Mouse (Mus musculus) ES-E14 (cell line): ENCODE measurements around the gene Ccl25. TPM values are rescaled to one million over a fixed set of nuclear protein-coding genes. Genes with fewer than 3 reads are reported as not detected.
"Not testable (repeated sequence)": the region's sequence is repeated elsewhere in the genome, so short reads cannot be mapped to it uniquely, and the experiment has no call there.

Experiments
- DNase-seq: peaks from one replicate; pipeline ENCODE4 v3.0.0-alpha.2; 2013; ENCODE audit warnings: low read depth, low spot score
- H3K27ac ChIP-seq: 2 replicates; pipeline ENCODE4 v1.5.1; 2012; ENCODE audit warnings: low read depth, mild to moderate bottlenecking, low read length, moderate library complexity, mixed read lengths; ENCODE audit not compliant: poor library complexity, insufficient read depth, severe bottlenecking
- H3K36me3 ChIP-seq: 2 replicates; pipeline ENCODE4 v1.6.1; 2012; ENCODE audit warnings: mild to moderate bottlenecking, low read length, moderate library complexity, mixed read lengths; ENCODE audit not compliant: control insufficient read depth, poor library complexity, insufficient read depth, severe bottlenecking
- H3K4me1 ChIP-seq, 2 experiments: fragments of 150-350 bp in 1 of 2; sonication (generic) in 1 of 2; 2 replicates each; pipeline ENCODE4 v1.6.1; 2012; ENCODE audit warnings: low read length in 2 of 2, mild to moderate bottlenecking in 1 of 2, mixed read lengths in 1 of 2; ENCODE audit not compliant: control insufficient read depth in 2 of 2, insufficient read depth in 2 of 2, poor library complexity in 1 of 2
- H3K4me3 ChIP-seq, 2 experiments: fragments of 150-350 bp in 1 of 2; sonication (generic) in 1 of 2; 2 replicates each; pipeline ENCODE4 v1.5.1; 2012; ENCODE audit warnings: low read length in 2 of 2, low read depth in 1 of 2, mild to moderate bottlenecking in 1 of 2, mixed read lengths in 1 of 2; ENCODE audit not compliant: insufficient read depth in 1 of 2, poor library complexity in 1 of 2, severe bottlenecking in 1 of 2
- H3K9ac ChIP-seq: 2 replicates; pipeline ENCODE4 v1.6.1; 2012; ENCODE audit warnings: low read depth, mild to moderate bottlenecking, low read length, mixed read lengths; ENCODE audit not compliant: poor library complexity, insufficient read depth, severe bottlenecking
- H3K9me3 ChIP-seq: fragments of 150-350 bp; sonication (generic); 2 replicates; pipeline ENCODE4 v1.6.1; 2012; ENCODE audit warnings: low read depth, mild to moderate bottlenecking, low read length; ENCODE audit not compliant: control insufficient read depth, insufficient read depth
- CHD2 ChIP-seq: IDR thresholded peaks from 2 replicates; pipeline ENCODE4 v1.6.1; 2014; ENCODE audit warnings: mild to moderate bottlenecking, low read depth, low read length, inconsistent platforms
- HCFC1 ChIP-seq: IDR thresholded peaks from 2 replicates; pipeline ENCODE4 v1.6.1; 2012; ENCODE audit warnings: low read length, inconsistent platforms, borderline replicate concordance; ENCODE audit not compliant: insufficient read depth
- MAFK ChIP-seq: IDR thresholded peaks from 2 replicates; pipeline ENCODE4 v1.6.1; 2014; ENCODE audit warnings: mild to moderate bottlenecking, low read depth, low read length, inconsistent platforms; ENCODE audit not compliant: insufficient read depth
- ZC3H11A ChIP-seq: IDR thresholded peaks from 2 replicates; pipeline ENCODE4 v1.6.1; 2012; ENCODE audit warnings: low read depth, mild to moderate bottlenecking, inconsistent platforms, low read length, borderline replicate concordance
- ZNF384 ChIP-seq: IDR thresholded peaks from 2 replicates; pipeline ENCODE4 v1.6.1; 2012; ENCODE audit warnings: low read depth, low read length, inconsistent platforms
- in situ Hi-C, 2 experiments: fragments of 600-800 bp; cut with MboI; formaldehyde crosslinking; loops; one replicate each; pipeline ENCODE4 v1.15.1; 2025; ENCODE audit warnings: low sequenced_read_pairs in 2 of 2, inconsistent platforms in 1 of 2; ENCODE audit not compliant: unreplicated experiment in 2 of 2
- total RNA-seq: library from RNA; depleted of rRNA; stranded (reverse); fragments of 300-350 nt; gene quantifications from 2 replicates; pipeline ENCODE4 v1.2.3, GENCODE M21; 2012; rRNA removed

The Ccl25 gene
- total RNA-seq, 1 experiment = 17.6 TPM

- H3K4me1 ChIP-seq = no peaks in the 10 kb centered on the region
Observed at GRCm38 (mm10) chr8:4401442-4401841, 76.4 kb downstream of the Ccl25 start.

GRCm38 (mm10) chr8:4403960-4404879, 79.2 kb downstream of the Ccl25 start:
- Histone ChIP-seq H3K4me1 (no peaks in the 10 kb centered on the region), H3K9me3 (no peaks in the 10 kb centered on the region)

More at GRCm38 (mm10) chr8:4401442-4401841, 76.4 kb downstream of the Ccl25 start:
- Histone ChIP-seq H3K9me3 (no peaks in the 10 kb centered on the region), H3K4me3 (no peak overlapping the region), H3K36me3 (no peaks in the 10 kb centered on the region), H3K27ac (no peak overlapping the region), H3K9ac (no peak overlapping the region)
- in situ Hi-C loops = no loop called here
- no peak for DNase-seq
- TF ChIP-seq CHD2 = no peak
- no peak for TF ChIP-seq MAFK
- no peak for TF ChIP-seq ZC3H11A
- no peak for TF ChIP-seq HCFC1

GRCm38 (mm10) chr8:4404880-4405261, 79.9 kb downstream of the Ccl25 start:
- in situ Hi-C loops = no loop called here
- Histone ChIP-seq H3K9me3 (no peaks in the 10 kb centered on the region), H3K9ac (peak overlapping the region; percentile 9; the same call in 1 of the 2 replicates), H3K4me1 (no peaks in the 10 kb centered on the region), H3K36me3 (no peaks in the 10 kb centered on the region), H3K4me3 (peak overlapping the region; percentile 22 to 34; a peak in 3 of 4 replicates), H3K27ac (no peak overlapping the region)
- TF ChIP-seq ZC3H11A = no peak
- no peak for TF ChIP-seq ZNF384
- TF ChIP-seq HCFC1 = no peak
- TF ChIP-seq MAFK = no peak
- no peak for TF ChIP-seq CHD2
- no peak for DNase-seq

More at GRCm38 (mm10) chr8:4403960-4404879, 79.2 kb downstream of the Ccl25 start:
- Histone ChIP-seq H3K36me3 (no peaks in the 10 kb centered on the region), H3K27ac (no peak overlapping the region), H3K9ac (peak overlapping the region; percentile 9; the same call in 1 of the 2 replicates), H3K4me3 (peak overlapping the region; percentile 22 to 34; a peak in 3 of 4 replicates)
- DNase-seq = no peak
- TF ChIP-seq MAFK (no peak), HCFC1 (no peak), CHD2 (no peak), ZC3H11A (no peak), ZNF384 (no peak)
- in situ Hi-C loops = no loop called here

GRCm38 (mm10) chr8:4408425-4408824, 83.4 kb downstream of the Ccl25 start:
- H3K9me3 ChIP-seq, H3K9ac ChIP-seq, H3K4me3 ChIP-seq, in situ Hi-C loops, DNase-seq, H3K27ac ChIP-seq, H3K36me3 ChIP-seq, H3K4me1 ChIP-seq: not testable (repeated sequence)

Other genes with a start within 250 kb of the Ccl25 start
- gene Cd209f, start 219.4 kb upstream of the Ccl25 start, total RNA-seq = 0.54 TPM in 1 of 2 replicates, not detected in the other
- 0.18 TPM in 1 of 2 replicates, not detected in the other for gene Cd209g, start 191.1 kb upstream of the Ccl25 start, total RNA-seq
- 5.2 and 6.2 TPM in 2 replicates for gene Evi5l, start 158.6 kb upstream of the Ccl25 start, total RNA-seq
- 0.54 and 1.2 TPM in 2 replicates for gene Prr36, start 107.8 kb upstream of the Ccl25 start, total RNA-seq
- 0.67 and 1.1 TPM in 2 replicates for gene Lrrc8e, start 98.4 kb upstream of the Ccl25 start, total RNA-seq
- 21.0 and 22.0 TPM in 2 replicates for gene Map2k7, start 86.5 kb upstream of the Ccl25 start, total RNA-seq
- not detected in 2 replicates for gene Gm49320, start 86.3 kb upstream of the Ccl25 start, total RNA-seq
- gene Tgfbr3l, start 77.0 kb upstream of the Ccl25 start, total RNA-seq = 1.1 and 1.6 TPM in 2 replicates
- 10.3 and 15.9 TPM in 2 replicates for gene Snapc2, start 72.1 kb upstream of the Ccl25 start, total RNA-seq
- 3.7 and 3.8 TPM in 2 replicates for gene Ctxn1, start 65.9 kb upstream of the Ccl25 start, total RNA-seq
- 72.5 and 78.8 TPM in 2 replicates for gene Timm44, start 49.3 kb upstream of the Ccl25 start, total RNA-seq
- 43.2 and 73.6 TPM in 2 replicates for gene Elavl1, start 203 bp downstream of the Ccl25 start, total RNA-seq
- gene Cers4, start 167.8 kb downstream of the Ccl25 start, total RNA-seq = 32.3 and 45.9 TPM in 2 replicates